Mouse (Mus musculus) CH12.LX (cell line): ENCODE results near the gene Edil3. TPM values are rescaled to one million over a fixed set of nuclear protein-coding genes. Genes with fewer than 3 reads are reported as not detected.

Experiments used
- DNase-seq: peaks from one replicate; pipeline ENCODE4 v3.0.0-alpha.2; 2013; ENCODE audit errors: extremely low read depth
- H3K27ac ChIP-seq: 2 replicates; pipeline ENCODE4 v1.5.1; 2012; ENCODE audit warnings: low read depth, mild to moderate bottlenecking, control low read depth, moderate library complexity; ENCODE audit not compliant: insufficient read depth
- H3K27me3 ChIP-seq: replicated peaks from 2 replicates; pipeline ENCODE3; 2012; ENCODE audit warnings: inconsistent platforms
- H3K36me3 ChIP-seq, 2 experiments: replicated peaks in 1 of 2; 2 replicates each; pipeline versions ENCODE3 to v1.6.1; 2012; ENCODE audit warnings: inconsistent platforms in 1 of 2, low read length in 1 of 2, mild to moderate bottlenecking in 1 of 2, mixed read lengths in 1 of 2, moderate library complexity in 1 of 2; ENCODE audit not compliant: control insufficient read depth in 1 of 2, insufficient read depth in 1 of 2
- H3K4me1 ChIP-seq, 2 experiments: 2 replicates each; pipeline ENCODE4 v1.6.1; 2012; ENCODE audit warnings: inconsistent platforms in 1 of 2, moderate library complexity in 1 of 2; ENCODE audit not compliant: insufficient read depth in 2 of 2, control insufficient read depth in 1 of 2
- H3K4me2 ChIP-seq: 2 replicates; pipeline ENCODE4 v1.6.1; 2012; ENCODE audit warnings: low read depth, mild to moderate bottlenecking, control low read depth; ENCODE audit not compliant: poor library complexity, insufficient read depth, severe bottlenecking
- H3K4me3 ChIP-seq, 3 experiments: fragments of 150-350 bp in 1 of 3; sonication (generic) in 1 of 3; replicated peaks in 1 of 3; 2 replicates each; pipeline versions ENCODE3 to v1.5.1; 2011 to 2012; ENCODE audit warnings: low read depth in 2 of 3, low read length in 2 of 3, mild to moderate bottlenecking in 2 of 3, moderate library complexity in 2 of 3, control low read depth in 1 of 3, improper control_type of control experiment in 1 of 3, inconsistent platforms in 1 of 3, mixed read lengths in 1 of 3; ENCODE audit not compliant: poor library complexity in 1 of 3
- H3K79me2 ChIP-seq: replicated peaks from 2 replicates; pipeline ENCODE4 v1.6.1; 2012; ENCODE audit warnings: mild to moderate bottlenecking, moderate library complexity; ENCODE audit not compliant: control insufficient read depth, poor library complexity, insufficient read depth, severe bottlenecking; ENCODE audit errors: extremely low read depth
- H3K9ac ChIP-seq: 2 replicates; pipeline ENCODE4 v1.6.1; 2012; ENCODE audit warnings: low read depth, mild to moderate bottlenecking, control low read depth, moderate library complexity; ENCODE audit not compliant: insufficient read depth
- H3K9me3 ChIP-seq: replicated peaks from 2 replicates; pipeline ENCODE3; 2012; ENCODE audit warnings: low read length, inconsistent platforms, mixed read lengths
- CHD1 ChIP-seq: IDR thresholded peaks from 2 replicates; pipeline ENCODE4 v1.6.1; 2012; ENCODE audit warnings: low read depth, low read length, improper control_type of control experiment, inconsistent platforms
- CHD2 ChIP-seq: IDR thresholded peaks from 2 replicates; pipeline ENCODE4 v1.6.1; 2011; ENCODE audit warnings: low read length, improper control_type of control experiment
- CTCF ChIP-seq, 2 experiments: IDR thresholded peaks in 1 of 2; conservative IDR thresholded peaks in 1 of 2; 2 replicates each; pipeline ENCODE4 v1.5.1; 2011 to 2012; ENCODE audit warnings: low read depth in 2 of 2, low read length in 2 of 2, improper control_type of control experiment in 1 of 2, inconsistent platforms in 1 of 2, mild to moderate bottlenecking in 1 of 2, moderate library complexity in 1 of 2
- ELF1 ChIP-seq: IDR thresholded peaks from 2 replicates; pipeline ENCODE4 v1.6.1; 2014; ENCODE audit warnings: low read depth, mild to moderate bottlenecking, inconsistent platforms, low read length, improper control_type of control experiment
- EP300 ChIP-seq: IDR thresholded peaks from 2 replicates; pipeline ENCODE4 v1.6.1; 2011; ENCODE audit warnings: low read length, improper control_type of control experiment
- GABPA ChIP-seq: IDR thresholded peaks from 2 replicates; pipeline ENCODE4 v1.6.1; 2012; ENCODE audit warnings: low read depth, low read length, improper control_type of control experiment, inconsistent platforms; ENCODE audit not compliant: insufficient replicate concordance
- HCFC1 ChIP-seq: IDR thresholded peaks from 2 replicates; pipeline ENCODE4 v1.6.1; 2012; ENCODE audit warnings: low read depth, mild to moderate bottlenecking, inconsistent platforms, low read length, improper control_type of control experiment
- IRF4 ChIP-seq: IDR thresholded peaks from 2 replicates; pipeline ENCODE4 v1.6.1; 2014; ENCODE audit warnings: low read depth, mild to moderate bottlenecking, inconsistent platforms, low read length, improper control_type of control experiment
- JUND ChIP-seq: conservative IDR thresholded peaks from 2 replicates; pipeline ENCODE4 v1.6.1; 2011; ENCODE audit warnings: low read depth, low read length, improper control_type of control experiment
- KAT2A ChIP-seq: IDR thresholded peaks from 2 replicates; pipeline ENCODE4 v1.6.1; 2012; ENCODE audit warnings: low read length, improper control_type of control experiment, inconsistent platforms; ENCODE audit not compliant: insufficient replicate concordance
- MAFK ChIP-seq: IDR thresholded peaks from 2 replicates; pipeline ENCODE4 v1.6.1; 2011; ENCODE audit warnings: low read length, improper control_type of control experiment; ENCODE audit not compliant: insufficient replicate concordance
- MEF2A ChIP-seq: IDR thresholded peaks from 2 replicates; pipeline ENCODE4 v1.6.1; 2014; ENCODE audit warnings: low read depth, mild to moderate bottlenecking, inconsistent platforms, low read length, improper control_type of control experiment, borderline replicate concordance
- MYC ChIP-seq: IDR thresholded peaks from 2 replicates; pipeline ENCODE4 v1.6.1; 2011; ENCODE audit warnings: low read depth, mild to moderate bottlenecking, improper control_type of control experiment, low read length
- POLR2AphosphoS2 ChIP-seq: IDR thresholded peaks from 2 replicates; pipeline ENCODE4 v1.6.1; 2011; ENCODE audit warnings: low read depth, low read length, improper control_type of control experiment
- RAD21 ChIP-seq: IDR thresholded peaks from 2 replicates; pipeline ENCODE4 v1.6.1; 2011; ENCODE audit warnings: low read depth, mild to moderate bottlenecking, low read length, improper control_type of control experiment, moderate library complexity
- SIN3A ChIP-seq: IDR thresholded peaks from 2 replicates; pipeline ENCODE4 v1.6.1; 2012; ENCODE audit warnings: low read length, improper control_type of control experiment, inconsistent platforms
- SMC3 ChIP-seq: IDR thresholded peaks from 2 replicates; pipeline ENCODE4 v1.6.1; 2011; ENCODE audit warnings: low read depth, low read length, improper control_type of control experiment
- USF1 ChIP-seq: IDR thresholded peaks from 2 replicates; pipeline ENCODE4 v1.6.1; 2014; ENCODE audit warnings: low read depth, mild to moderate bottlenecking, inconsistent platforms, low read length, improper control_type of control experiment
- ZC3H11A ChIP-seq: IDR thresholded peaks from 2 replicates; pipeline ENCODE4 v1.6.1; 2012; ENCODE audit warnings: low read depth, mild to moderate bottlenecking, inconsistent platforms, low read length, improper control_type of control experiment
- dilution Hi-C: fragments of 300-500 bp; cut with MboI; formaldehyde crosslinking; loops from 2 replicates; pipeline ENCODE4 v1.14.3; 2020; ENCODE audit warnings: low sequenced_read_pairs; ENCODE audit not compliant: extremely low pct_unique_long_range_greater_than_20kb, extremely low pct_ligation_motif_present
- in situ Hi-C: fragments of 300-500 bp; cut with MboI; formaldehyde crosslinking; loops from 3 replicates; pipeline ENCODE4 v1.14.3; 2019; ENCODE audit warnings: low sequenced_read_pairs, low pct_ligation_motif_present, low pct_unique_long_range_greater_than_20kb, mixed read lengths
- polyA plus RNA-seq: library from polyadenylated mRNA; unstranded; fragments of >175 nt; gene quantifications from 2 replicates; pipeline ENCODE4 v1.2.1, GENCODE M21; 2012; ENCODE audit warnings: low read depth; ENCODE audit not compliant: insufficient read length
- total RNA-seq, 2 experiments: library from RNA; depleted of rRNA; stranded (reverse); fragments of 300-350 nt in 1 of 2; fragments of >200 nt in 1 of 2; gene quantifications; 2 replicates each; pipeline ENCODE4 v1.2.3; 2012 to 2014

The Edil3 gene
- total and polyA plus RNA-seq, 3 experiments = not detected

DNA sequence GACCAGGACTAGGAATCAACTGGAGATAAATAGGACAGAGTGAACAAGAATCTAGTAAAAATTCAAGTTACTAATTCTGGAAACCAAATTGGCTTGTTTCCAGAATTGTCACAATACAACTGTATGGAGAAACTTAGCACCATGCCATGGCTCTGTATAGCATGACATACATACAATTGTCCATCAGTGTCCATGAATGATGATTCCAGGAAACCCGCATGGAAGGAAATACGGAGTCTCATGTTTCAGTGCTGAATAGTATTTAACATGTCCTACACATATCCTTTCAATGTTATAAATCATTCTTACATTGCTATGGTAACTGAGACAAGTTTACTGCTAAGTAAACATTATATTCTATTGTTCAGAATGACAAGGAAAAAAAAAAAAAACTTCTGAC lies 58.7 kb downstream of the Edil3 start:
- Histone ChIP-seq H3K4me2 (no peak overlapping the region), H3K9ac (no peak overlapping the region), H3K36me3 (no peaks in the 10 kb centered on the region), H3K4me1 (no peaks in the 10 kb centered on the region), H3K4me3 (no peak overlapping the region), H3K27me3 (no peaks in the 10 kb centered on the region), H3K9me3 (no peaks in the 10 kb centered on the region), H3K79me2 (no peaks in the 10 kb centered on the region), H3K27ac (no peak overlapping the region)
- dilution Hi-C loops (no loop called here), in situ Hi-C loops (no loop called here)
- TF ChIP-seq ELF1 (no peak), CHD2 (no peak), IRF4 (no peak), USF1 (no peak), RAD21 (no peak), MEF2A (no peak), ZC3H11A (no peak), MYC (no peak), CTCF (conservative IDR thresholded peaks at IDR 0.05 in 1 of 2, IDR thresholded peaks at IDR 0.05 in 1 of 2; ENCODE audit: low read depth in 2 of 2, low read length in 2 of 2) (no peak), SIN3A (no peak), MAFK (no peak), POLR2AphosphoS2 (no peak), EP300 (no peak)
- DNase-seq = no peak

DNA sequence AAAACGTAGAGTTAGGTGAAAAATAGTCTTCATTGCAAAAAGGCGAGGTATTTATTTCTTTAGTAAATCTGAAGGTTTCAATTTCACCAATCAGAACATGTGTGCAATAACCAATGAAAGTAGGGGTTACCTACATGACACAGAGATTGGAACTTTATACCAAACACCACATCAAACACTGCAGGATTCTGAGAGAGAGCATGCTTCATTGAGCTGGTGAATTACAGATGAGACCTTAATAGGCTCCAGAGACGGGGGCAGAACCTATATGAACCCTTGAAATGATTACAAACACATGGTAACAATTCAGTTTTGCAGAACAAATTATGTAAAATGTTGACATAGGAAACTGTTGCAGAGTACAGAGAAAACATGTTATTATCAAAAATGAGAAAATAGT lies 69.5 kb downstream of the Edil3 start:
- no peak overlapping the region for H3K9ac ChIP-seq
- in situ Hi-C loops = no loop called here
- H3K9me3 ChIP-seq = no peaks in the 10 kb centered on the region
- H3K27me3 ChIP-seq = no peaks in the 10 kb centered on the region
- no peak overlapping the region for H3K4me2 ChIP-seq
- H3K79me2 ChIP-seq = no peaks in the 10 kb centered on the region
- no peak overlapping the region for H3K4me3 ChIP-seq
- no peaks in the 10 kb centered on the region for H3K36me3 ChIP-seq
- no peak overlapping the region for H3K27ac ChIP-seq
- dilution Hi-C loops = no loop called here
- no peak for TF ChIP-seq SMC3
- TF ChIP-seq KAT2A = no peak
- no peak for TF ChIP-seq CHD1
- TF ChIP-seq HCFC1 = no peak
- no peak for TF ChIP-seq IRF4
- no peak for TF ChIP-seq GABPA
- TF ChIP-seq JUND = no peak
- no peak for DNase-seq
- no peaks in the 10 kb centered on the region for H3K4me1 ChIP-seq
